Mouse (Mus musculus): ENCODE data around the gene Slc52a3.

Slc52a3 gene

GRCm38 (mm10) chr2:151996229-151997189, at the start of gene Slc52a3:
Gene Slc52a3 (plus strand): TSS chr2:151996511.
- peak; percentile 86 for DNase-seq (ENCODE audit: low spot score)

- DNase-seq (ENCODE audit: low spot score) = no peak
These were observed 48.7 kb upstream of the Slc52a3 start for GRCm38 (mm10) chr2:151947617-151948016.

GRCm38 (mm10) chr2:151948311-151948710, 48.0 kb upstream of the Slc52a3 start:
- no peak for DNase-seq (ENCODE audit: low spot score)

GRCm38 (mm10) chr2:151949082-151949774, 47.1 kb upstream of the Slc52a3 start:
- no peak for DNase-seq (ENCODE audit: low spot score)

- no peak for DNase-seq (ENCODE audit: low spot score)
These were observed 42.6 kb upstream of the Slc52a3 start for GRCm38 (mm10) chr2:151953665-151954064.

- no peak for DNase-seq (ENCODE audit: low spot score)
These were observed 39.7 kb upstream of the Slc52a3 start for GRCm38 (mm10) chr2:151956500-151957137.

- no peak for DNase-seq (ENCODE audit: low spot score)
These were observed 37.0 kb upstream of the Slc52a3 start for GRCm38 (mm10) chr2:151959274-151959673.

- no peak for DNase-seq (ENCODE audit: low spot score)
These were observed 34.8 kb upstream of the Slc52a3 start for GRCm38 (mm10) chr2:151961284-151962196.

GRCm38 (mm10) chr2:151962474-151962873, 33.8 kb upstream of the Slc52a3 start:
- peak; percentile 39 for DNase-seq (ENCODE audit: low spot score)

- no peak for DNase-seq (ENCODE audit: low spot score)
These were observed 33.0 kb upstream of the Slc52a3 start for GRCm38 (mm10) chr2:151963319-151963718.

GRCm38 (mm10) chr2:151964052-151964451, 32.3 kb upstream of the Slc52a3 start:
- DNase-seq (ENCODE audit: low spot score) = no peak

GRCm38 (mm10) chr2:151967176-151967750, 29.0 kb upstream of the Slc52a3 start:
- DNase-seq (ENCODE audit: low spot score) = no peak

GRCm38 (mm10) chr2:151967792-151968191, 28.5 kb upstream of the Slc52a3 start:
- DNase-seq (ENCODE audit: low spot score) = no peak

GRCm38 (mm10) chr2:151968451-151968850, 27.9 kb upstream of the Slc52a3 start:
- DNase-seq (ENCODE audit: low spot score) = no peak

GRCm38 (mm10) chr2:151968986-151969385, 27.3 kb upstream of the Slc52a3 start:
- no peak for DNase-seq (ENCODE audit: low spot score)

GRCm38 (mm10) chr2:151969396-151969795, 26.9 kb upstream of the Slc52a3 start:
- DNase-seq (ENCODE audit: low spot score) = no peak

GRCm38 (mm10) chr2:151970191-151971172, 25.8 kb upstream of the Slc52a3 start:
- DNase-seq (ENCODE audit: low spot score) = peak; percentile 84

- no peak for DNase-seq (ENCODE audit: low spot score)
These were observed 24.6 kb upstream of the Slc52a3 start for GRCm38 (mm10) chr2:151971748-151972147.

- no peak for DNase-seq (ENCODE audit: low spot score)
These were observed 23.3 kb upstream of the Slc52a3 start for GRCm38 (mm10) chr2:151972880-151973594.

Measured in testis, postnatal 14 days (tissue).